Mouse (Mus musculus) olfactory bulb, adult 2 months (tissue): ENCODE measurements around the gene Tes. TPM values are rescaled to one million over a fixed set of nuclear protein-coding genes. Genes with fewer than 3 reads are reported as not detected.

Experiments used
- H3K27ac ChIP-seq: fragments of 200-500 bp; 2 replicates; pipeline ENCODE4 v1.5.1; 2012; ENCODE audit warnings: low read depth, low read length; ENCODE audit not compliant: insufficient read depth
- H3K4me1 ChIP-seq: fragments of 200-500 bp; 2 replicates; pipeline ENCODE4 v1.6.1; 2012; ENCODE audit warnings: low read length; ENCODE audit not compliant: control insufficient read depth, insufficient read depth
- H3K4me3 ChIP-seq: fragments of 200-500 bp; 2 replicates; pipeline ENCODE4 v1.5.1; 2012; ENCODE audit warnings: mild to moderate bottlenecking, low read depth, low read length, moderate library complexity; ENCODE audit not compliant: insufficient read depth
- CTCF ChIP-seq: fragments of 200-500 bp; IDR thresholded peaks from 2 replicates; pipeline ENCODE4 v1.5.1; 2012; ENCODE audit warnings: low read depth, mild to moderate bottlenecking, low read length, moderate library complexity; ENCODE audit not compliant: insufficient read depth
- POLR2A ChIP-seq: fragments of 200-500 bp; IDR thresholded peaks from 2 replicates; pipeline ENCODE4 v1.6.1; 2012; ENCODE audit warnings: mild to moderate bottlenecking, low read depth, low read length, moderate library complexity; ENCODE audit not compliant: insufficient read depth
- WGBS: fragments of 180-500 bp; shearing (Covaris S2); methylation state at CpG from one replicate; pipeline ENCODE4 v1.1.7; 2018; 5-methylcytosine and 5-hydroxymethylcytosine counted together
- polyA plus RNA-seq: library from polyadenylated mRNA; stranded (reverse); fragments of >200 nt; gene quantifications from 2 replicates; pipeline ENCODE4 v1.2.4, GENCODE M21; 2012; ENCODE audit warnings: low replicate concordance; ENCODE audit not compliant: missing spikeins, insufficient read depth, insufficient read length

Gene Tes
- polyA plus RNA-seq, 1 experiment: not detected

GRCm38 (mm10) chr6:17119521-17120232 is 54.7 kb downstream of the Tes start:
- no peak for TF ChIP-seq POLR2A
- TF ChIP-seq CTCF: no peak

DNA sequence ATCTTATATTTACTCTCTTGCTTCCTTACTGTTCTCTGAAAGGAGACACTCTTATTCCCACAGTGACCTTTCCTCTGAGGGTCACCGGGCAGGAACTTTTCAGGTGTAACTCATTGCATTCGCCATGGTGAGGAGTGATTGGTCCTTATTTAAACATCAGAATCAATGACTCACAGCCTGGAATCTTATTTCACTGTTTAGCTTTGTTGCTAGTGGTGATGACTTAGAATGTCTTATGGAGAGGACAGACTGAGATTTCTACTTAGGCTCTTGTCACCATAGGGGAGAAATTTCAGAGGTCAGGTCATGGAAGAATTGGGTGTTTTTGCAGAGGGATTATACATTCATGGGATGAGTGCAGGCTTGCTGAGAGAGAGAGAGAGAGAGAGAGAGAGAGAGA is 75.1 kb downstream of the Tes start:
- Histone ChIP-seq H3K27ac (no peak overlapping the region), H3K4me1 (no peaks in the 10 kb centered on the region), H3K4me3 (no peak overlapping the region)
- 82% methylated on average over 2 of the region's 2 CpGs for WGBS
- TF ChIP-seq POLR2A (no peak), CTCF (no peak)

More at GRCm38 (mm10) chr6:17119521-17120232, 54.7 kb downstream of the Tes start:
- WGBS: 34% methylated on average over 7 of the region's 7 CpGs
- Histone ChIP-seq H3K27ac (peak overlapping the region; percentile 81), H3K4me1 (peaks cover 4% of the 10 kb centered on the region), H3K4me3 (no peak overlapping the region)

DNA sequence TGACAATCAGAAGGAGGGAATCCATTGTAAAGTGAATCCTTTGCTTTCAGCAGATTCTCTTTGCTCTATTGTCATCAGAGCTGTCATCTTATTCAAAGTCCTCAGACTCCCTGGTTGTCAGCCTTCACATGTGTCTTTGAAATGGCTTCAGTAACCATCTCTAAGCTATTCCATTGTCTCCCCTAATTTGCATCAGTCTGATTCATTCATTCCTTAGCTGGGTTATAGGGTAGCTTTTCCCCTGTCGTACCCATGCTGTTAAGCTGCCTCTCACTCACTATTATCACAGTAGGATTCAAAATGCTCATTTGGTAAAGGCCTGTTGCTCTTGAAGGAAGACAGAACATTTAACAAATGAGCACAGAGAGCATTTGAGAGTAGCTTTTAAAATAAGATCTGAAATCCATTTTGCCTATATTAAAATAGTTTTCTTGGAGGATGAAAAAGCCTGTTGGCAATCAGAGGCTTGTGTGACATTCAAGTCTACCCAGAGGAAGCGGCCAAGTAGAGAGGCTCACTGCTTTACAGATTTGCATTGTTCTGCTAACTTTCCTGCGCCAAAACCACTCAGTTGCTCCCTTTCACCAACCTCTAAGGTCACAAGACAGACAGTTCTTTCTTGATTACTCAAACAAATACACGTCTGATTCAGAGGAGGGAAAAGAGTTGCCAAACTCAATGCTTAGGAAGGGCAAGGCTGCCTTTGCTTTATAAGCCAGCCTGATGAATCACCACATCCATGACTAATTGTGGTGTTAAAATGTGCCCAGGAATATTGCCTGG is 77.8 kb downstream of the Tes start:
- Histone ChIP-seq H3K27ac (no peak overlapping the region; the same call in 1 of the 2 replicates), H3K4me3 (no peak overlapping the region), H3K4me1 (no peaks in the 10 kb centered on the region)
- WGBS: 33% methylated on average over 4 of the region's 4 CpGs
- TF ChIP-seq CTCF (no peak), POLR2A (no peak)

GRCm38 (mm10) chr6:17151071-17151715 is 86.2 kb downstream of the Tes start:
- Histone ChIP-seq H3K4me1 (no peaks in the 10 kb centered on the region), H3K27ac (no peak overlapping the region), H3K4me3 (no peak overlapping the region)
- TF ChIP-seq POLR2A: no peak
- no peak for TF ChIP-seq CTCF
- 75% methylated on average over 4 of the region's 4 CpGs for WGBS

DNA sequence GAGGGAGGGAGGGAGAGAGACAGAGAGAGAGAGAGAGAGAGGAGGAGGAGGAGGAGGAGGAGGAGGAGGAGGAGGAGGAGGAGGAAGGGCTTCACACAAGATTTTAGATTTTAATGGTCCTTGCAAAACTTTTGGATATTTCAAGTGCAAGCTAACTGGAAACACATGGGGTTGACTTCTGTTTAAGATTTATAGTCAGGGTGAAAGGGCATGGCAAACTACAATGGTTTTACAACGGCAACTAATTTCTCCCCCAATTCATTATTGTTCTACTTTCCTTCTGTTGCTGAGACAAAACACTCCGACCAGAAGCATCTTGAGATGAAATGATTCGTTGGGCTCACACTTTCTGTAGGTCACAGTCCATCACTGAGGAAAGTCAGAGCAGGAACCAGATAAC is 87.6 kb downstream of the Tes start:
- 84% methylated on average over 3 of the region's 3 CpGs for WGBS
- TF ChIP-seq CTCF (no peak), POLR2A (no peak)
- H3K4me3 ChIP-seq: no peak overlapping the region
- H3K4me1 ChIP-seq: no peaks in the 10 kb centered on the region
- H3K27ac ChIP-seq: no peak overlapping the region

Other genes with a start within 250 kb of the Tes start
- not detected in 2 replicates for gene Tfec, start 166.7 kb upstream of the Tes start, polyA plus RNA-seq
- gene Cav2, start 216.0 kb downstream of the Tes start, polyA plus RNA-seq: not detected in 2 replicates
- gene Cav1, start 241.2 kb downstream of the Tes start, polyA plus RNA-seq: not detected in 2 replicates